Mouse (Mus musculus): ENCODE data around the gene Dlg2.
A peak's percentile ranks its signal among the peaks of the same experiment; 100 is the strongest.

The Dlg2 gene

DNA sequence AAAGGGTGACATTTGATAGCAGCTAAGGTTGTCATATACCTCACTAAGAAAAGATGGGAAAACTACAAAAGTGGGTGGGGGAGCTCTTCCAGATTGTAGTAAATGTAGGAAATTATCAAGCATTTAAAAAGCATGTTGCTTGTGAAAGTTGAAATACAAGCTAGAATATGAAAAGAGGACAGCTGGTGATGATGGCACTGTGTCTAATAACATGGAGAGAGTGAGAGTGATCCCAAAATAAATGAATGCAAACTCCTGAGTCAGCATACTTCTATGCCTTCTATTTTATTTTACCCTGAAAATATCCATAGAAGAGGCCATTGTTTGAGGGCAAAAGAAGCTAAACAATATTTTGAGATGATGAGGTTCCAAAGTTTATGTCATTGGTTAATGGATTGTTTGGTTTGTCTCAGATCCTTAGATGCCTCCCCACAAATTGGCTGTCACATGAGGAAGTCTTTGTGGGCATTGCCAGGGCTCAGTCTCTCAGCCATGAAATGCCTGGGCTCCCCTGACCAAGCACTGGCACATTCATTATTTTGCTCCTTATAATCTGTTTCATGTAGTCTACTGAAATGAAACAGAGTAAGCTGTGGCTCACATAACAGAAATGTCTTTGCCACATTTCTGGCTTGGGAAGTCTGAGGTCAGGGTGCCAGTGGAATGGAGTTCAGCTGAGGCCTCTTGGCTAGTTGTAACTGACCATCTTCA, 1276.8 kb downstream of the Dlg2 start:
- DNase-seq (ENCODE audit: low spot score): no peak

DNA sequence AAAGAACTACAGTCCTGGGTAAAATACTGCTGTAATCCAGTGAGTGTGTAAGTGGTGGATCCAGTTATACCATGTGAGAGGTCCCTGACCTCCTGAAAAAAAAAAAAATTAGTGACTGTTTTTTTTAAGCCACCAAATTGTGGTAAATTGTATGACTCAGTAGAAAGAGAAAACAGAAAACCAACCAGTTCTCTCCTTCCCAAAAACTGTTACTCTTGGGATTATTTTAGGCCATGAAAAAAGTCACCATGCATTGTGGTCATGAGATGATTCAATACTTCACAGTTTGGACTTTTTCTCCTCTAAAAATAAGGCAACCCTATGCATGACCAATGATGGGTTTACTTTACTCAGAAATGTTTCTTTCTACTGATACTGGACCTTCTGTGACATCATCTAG, 1291.2 kb downstream of the Dlg2 start:
- no peak for DNase-seq (ENCODE audit: low spot score)

DNA sequence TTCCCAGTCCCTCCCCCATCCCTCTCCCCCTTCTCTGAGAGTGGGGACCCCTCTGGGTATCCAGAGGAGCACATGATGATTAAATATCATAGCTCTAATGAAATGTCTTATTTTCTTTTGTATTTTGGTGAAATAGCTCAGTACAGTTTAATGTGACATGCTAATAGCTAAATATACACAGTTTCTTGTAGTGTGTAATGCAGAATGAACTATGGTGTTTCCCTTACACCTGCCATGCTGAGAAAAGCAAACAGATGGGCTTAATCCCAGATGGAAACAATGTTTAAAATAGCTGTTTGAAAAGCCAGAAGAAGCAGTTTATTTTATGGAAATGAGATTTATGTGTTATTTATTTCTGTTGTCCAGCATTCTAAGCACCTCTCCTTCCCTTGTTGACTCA, 1302.2 kb downstream of the Dlg2 start:
- DNase-seq (ENCODE audit: low spot score): no peak

DNA sequence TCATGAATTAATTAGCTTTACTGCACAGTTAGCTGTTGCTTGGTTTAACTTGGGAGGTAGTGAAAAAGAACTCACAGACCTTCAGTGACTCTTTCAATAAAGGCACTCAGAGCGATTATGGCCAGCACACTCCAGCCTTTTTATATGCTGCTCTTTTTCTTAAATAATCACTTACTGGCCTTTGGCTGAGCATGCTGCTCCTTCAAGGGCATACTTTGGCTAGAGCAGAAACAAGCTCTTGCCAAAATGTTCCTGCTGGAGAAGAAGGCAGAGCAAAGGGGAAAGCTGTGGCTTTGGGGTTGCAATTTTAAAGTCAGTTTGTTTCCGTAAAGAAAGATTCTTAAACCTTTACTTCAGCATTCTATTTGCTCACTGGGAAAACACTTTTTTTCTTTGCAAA, 1308.1 kb downstream of the Dlg2 start:
- DNase-seq (ENCODE audit: low spot score): no peak

DNA sequence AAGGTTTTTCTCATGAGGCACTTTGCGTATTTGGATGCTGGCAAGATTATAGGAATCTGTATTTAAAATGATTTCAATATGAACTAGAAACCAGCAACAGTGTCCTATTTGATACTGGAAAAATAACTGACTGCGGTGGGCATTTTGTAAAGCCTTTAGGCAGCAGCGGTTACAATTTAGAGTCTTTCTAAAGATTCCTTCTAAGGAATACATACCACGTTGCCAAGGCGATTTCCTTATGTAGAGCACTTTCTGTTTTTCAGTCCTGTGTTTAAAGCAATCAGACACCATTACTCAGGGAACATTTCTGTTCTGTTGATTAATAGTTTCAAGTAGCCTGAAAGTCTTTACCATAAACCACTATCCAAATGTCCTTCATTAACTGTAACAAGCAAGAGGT, 1309.0 kb downstream of the Dlg2 start:
- DNase-seq (ENCODE audit: low spot score): no peak

DNA sequence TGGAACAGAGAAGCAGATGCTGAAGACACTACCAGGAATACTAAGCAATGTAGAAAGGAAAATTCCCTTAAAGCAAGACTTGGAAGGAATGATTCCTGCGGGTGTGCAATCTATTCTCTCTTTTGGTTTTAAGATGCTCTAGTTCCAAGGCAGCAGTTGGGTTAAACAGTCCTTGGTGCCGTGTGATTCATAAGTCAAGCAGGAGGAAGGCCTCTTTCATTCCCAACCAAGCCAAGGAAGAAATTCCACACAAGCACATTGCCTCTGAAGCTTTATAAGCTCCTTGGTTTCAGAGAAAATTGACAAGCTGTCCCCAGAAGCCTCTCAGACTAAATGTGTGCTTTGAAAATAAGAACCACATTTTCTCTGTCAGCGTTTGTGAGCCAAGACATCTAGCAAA, 1309.4 kb downstream of the Dlg2 start:
- DNase-seq (ENCODE audit: low spot score): no peak

DNA sequence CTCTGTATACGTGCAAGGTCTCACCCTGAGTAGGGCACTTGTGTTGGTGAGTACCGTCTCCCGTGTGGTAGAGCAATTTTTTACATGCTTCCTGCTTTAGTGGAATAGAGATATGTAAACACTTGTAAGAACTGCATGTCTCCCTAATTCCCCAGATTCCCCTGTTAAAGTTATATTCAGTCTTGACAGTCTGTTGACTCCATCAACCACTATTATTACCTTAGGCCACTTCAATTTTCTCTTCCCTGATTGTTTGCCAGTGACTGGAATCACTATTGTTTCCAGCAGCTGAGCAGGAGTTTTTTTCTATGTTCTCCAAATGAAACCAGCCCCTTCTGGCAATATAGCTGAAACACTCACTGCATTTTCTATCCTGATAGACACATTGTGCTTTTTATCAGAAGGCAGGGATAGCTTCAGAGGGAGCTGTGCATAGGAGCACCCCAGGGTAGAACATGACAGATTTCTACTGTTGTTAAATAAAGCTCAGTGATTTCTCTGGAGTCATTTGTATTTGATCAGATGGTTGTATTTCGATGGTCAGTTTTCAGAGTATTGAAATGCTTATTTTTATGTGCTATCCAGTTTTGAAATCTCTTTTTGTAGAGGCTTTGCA, 1314.6 kb downstream of the Dlg2 start:
- no peak for DNase-seq (ENCODE audit: low spot score)

DNA sequence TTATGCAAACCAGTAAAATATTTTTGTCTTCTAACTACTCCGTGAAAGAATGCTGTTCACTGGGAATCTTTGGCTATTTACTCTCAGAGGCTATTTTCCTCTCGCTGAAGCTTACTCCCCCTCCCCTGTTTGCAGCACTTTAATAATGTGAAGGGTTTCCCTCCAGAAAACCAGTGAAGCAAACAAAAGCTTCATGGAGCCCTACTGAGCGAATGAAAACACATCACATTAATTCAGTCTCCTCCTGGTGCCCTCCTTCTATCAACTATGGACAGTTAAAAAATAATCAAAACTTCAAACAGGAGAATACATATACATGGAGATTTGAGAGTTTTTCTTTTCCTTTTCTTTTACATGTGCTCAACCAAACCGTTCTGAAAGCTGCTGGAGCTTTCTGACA, 1330.2 kb downstream of the Dlg2 start:
- no peak for DNase-seq (ENCODE audit: low spot score)

DNA sequence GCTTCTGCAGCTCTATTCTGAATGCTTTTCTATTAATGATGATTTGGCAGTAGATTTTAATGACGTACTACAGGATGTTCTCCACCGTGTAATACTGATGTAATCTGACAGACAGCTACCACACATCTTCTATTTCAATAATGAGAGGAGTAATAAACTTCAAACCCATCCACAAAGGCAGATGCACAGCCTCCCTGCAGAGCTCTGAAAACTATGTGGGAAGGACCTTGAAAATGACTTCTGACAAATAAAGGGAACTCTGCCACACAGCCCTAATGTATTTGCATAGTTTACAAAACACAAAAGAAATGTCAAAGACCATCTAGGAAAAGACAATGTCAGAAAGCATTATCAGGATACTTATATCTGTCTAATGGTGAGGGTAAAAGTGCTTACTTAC, 1334.3 kb downstream of the Dlg2 start:
- DNase-seq (ENCODE audit: low spot score): no peak

DNA sequence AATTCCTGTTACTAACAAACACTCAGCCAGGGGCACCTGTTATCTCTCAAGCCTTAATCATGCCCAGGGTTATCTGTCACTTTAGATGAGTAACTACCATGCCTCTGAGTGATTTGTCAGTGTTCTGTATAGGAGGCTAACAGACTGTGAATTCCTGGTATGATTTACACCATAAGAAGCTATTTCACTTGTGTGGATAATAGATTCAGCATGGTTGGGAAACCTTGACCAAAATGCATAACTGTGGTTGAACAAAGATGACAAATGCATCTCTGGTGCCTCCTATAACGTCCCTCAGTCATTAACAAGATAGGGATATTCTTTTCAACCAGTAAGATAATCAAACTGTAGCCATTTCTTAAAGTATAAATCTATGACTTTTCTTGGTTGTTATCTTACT, 1341.5 kb downstream of the Dlg2 start:
- DNase-seq (ENCODE audit: low spot score): no peak

DNA sequence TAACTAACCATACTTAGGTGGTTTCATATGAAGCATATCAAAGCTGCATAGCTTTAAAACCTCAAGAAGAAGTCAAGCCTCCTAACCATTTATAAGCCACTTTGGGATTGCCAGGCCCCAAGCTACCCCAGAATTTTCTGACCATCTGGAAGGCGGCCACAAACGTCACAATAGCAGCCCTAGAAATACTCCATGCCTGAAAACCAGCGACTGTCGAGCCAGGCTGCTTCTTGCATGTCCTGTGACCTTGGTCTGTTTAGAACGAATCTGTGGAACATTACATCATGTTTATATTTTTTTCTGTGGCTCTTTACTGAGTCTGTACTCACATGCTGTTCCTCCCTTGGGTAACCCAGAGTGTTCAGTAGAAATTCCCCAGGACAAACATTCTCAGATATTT, 1355.7 kb downstream of the Dlg2 start:
- no peak for DNase-seq (ENCODE audit: low spot score)

DNA sequence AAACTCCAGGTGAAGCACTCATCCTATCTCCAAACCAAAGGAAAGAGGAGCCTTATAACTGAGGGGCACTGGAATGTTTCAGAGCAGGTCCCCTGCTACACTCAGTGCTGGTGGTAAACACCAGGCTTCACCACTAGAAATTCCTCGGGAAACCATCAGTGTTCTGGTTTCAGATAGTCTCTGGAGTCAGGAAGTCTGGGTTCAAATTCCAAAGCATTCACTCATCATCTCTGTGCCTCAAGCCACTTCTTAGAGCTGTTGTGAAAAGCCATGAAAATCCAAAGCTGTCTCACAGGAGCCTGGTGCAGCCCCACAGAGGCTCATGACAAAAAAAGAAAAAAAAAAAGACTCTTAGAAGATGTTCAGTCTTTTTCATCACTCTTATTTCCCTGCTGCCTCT, 1369.3 kb downstream of the Dlg2 start:
- no peak for DNase-seq (ENCODE audit: low spot score)

DNA sequence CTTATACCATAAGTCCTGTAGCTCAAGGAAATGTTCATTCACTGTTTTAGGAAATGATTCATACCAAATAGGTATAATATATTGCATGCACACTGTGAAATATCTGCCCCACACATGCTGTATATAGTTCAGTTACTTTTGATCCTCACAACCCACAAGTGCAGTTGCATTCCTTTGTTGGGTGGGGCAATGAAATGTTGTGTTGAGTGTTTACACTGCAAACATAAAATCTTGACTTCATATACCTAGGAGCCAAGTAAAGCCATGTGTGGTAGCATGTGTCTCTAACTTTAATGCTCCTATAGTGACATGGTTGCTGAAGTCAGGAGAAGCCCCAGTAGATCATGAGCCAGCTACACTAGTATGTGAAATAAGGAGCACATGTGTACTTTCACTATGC, 1372.9 kb downstream of the Dlg2 start:
- DNase-seq (ENCODE audit: low spot score): no peak

DNA sequence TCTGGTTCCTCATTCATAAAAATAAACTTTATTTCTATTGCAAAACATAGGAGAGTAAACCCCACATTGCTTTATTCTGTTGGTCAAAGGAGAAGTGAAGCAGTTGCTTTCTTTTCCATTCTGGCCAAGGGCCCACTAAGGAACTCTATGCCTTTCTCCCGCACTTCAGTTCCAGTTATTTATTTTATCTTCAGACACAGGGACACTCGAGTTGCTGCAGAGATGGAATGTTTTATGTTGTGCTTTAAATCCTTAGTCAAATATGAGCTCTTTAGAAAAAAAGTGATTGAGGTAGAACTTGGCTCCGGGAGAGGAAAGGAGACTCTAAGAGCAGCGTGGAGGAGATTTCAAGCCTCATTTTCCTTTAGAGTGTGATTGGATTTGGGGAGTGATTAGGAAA, 1377.2 kb downstream of the Dlg2 start:
- no peak for DNase-seq (ENCODE audit: low spot score)

DNA sequence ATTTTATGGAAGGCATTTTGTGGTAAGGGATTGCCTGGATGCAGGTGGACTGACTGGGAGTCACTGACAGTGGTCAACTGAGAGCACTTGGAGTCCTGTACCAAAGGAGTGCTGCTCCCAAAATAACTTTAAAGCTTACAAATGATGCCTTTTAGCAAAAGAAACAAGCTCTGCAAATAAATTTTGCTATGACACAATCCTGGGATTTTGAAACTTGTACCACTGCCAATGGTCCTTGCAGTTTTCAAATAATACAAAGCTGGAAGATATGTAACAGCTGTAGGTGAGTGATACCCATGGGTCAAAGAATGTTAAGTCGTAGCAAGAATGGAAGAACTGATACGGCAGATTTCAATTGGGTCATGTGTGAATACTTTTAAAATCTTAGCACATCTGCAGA, 1380.5 kb downstream of the Dlg2 start:
- no peak for DNase-seq (ENCODE audit: low spot score)

DNA sequence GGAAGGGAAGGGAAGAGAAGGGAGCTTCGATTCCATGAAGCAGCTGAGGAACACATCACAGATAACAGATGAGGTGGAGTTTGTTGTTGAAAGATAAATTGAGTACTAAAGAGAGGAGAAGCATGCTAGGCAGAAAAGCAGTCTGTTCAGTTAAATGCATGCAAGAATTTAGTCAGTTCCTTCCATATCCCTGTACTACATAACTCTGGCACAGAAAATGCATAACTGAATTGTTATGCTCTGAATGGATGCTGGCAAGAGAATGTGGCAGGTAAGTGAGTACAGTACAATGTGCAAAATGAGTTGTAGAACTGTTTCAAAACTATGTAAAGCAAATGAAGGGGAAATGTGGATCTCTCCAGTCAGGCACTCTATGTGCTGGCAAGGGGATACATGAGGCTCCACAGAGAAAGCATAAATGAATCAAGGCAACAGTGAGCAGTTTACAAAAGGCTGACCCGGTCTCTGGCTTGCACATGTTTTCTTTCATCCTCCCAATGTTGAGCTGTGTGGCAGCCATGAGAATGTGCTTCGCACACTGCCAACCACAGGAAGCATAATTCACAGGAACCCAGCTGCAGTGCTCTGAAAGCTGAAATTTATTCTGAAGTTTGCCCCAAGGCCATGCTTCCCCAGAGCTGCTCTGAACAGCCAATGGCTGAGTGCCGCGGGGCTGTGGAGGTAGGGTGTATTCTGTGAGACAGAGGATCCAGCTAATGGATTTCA, 1386.5 kb downstream of the Dlg2 start:
- no peak for DNase-seq (ENCODE audit: low spot score)

DNA sequence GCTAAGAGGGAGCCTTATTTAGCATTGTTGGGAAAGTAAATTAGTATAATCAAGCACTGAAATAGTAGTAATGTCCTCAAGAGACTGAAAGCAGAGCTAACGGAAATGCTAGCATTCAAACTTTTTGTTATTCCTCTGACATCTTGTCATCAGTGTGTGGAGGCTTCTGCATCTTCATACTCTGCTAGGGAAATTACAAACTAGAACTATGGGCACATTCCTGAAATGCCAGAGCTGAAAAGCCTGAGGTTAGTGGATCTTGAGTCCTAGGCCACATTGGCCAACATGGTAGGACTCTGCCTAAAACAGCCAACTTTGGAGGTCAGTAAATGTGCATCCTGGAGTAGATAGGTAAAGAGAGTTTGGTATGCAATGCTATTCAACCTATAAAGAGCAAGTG, 1392.4 kb downstream of the Dlg2 start:
- no peak for DNase-seq (ENCODE audit: low spot score)

DNA sequence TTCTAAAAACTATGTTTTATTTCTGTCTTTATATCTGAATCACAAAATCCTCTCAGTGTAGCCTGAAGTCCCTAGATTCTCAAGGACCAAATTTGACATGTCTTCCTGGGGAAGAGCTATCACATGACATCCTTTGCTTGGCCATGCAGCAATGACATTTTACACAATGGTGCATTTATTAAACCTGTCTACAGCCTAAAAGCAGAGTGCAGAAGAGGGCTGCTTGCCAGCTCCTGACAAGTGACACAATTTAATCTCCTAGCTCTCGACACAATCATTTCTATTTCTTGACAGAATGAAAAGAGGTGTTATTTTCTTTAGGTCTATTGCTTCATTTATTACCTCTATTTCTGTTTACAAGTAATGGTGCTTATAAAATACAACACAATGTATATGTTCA, 1400.4 kb downstream of the Dlg2 start:
- no peak for DNase-seq (ENCODE audit: low spot score)

DNA sequence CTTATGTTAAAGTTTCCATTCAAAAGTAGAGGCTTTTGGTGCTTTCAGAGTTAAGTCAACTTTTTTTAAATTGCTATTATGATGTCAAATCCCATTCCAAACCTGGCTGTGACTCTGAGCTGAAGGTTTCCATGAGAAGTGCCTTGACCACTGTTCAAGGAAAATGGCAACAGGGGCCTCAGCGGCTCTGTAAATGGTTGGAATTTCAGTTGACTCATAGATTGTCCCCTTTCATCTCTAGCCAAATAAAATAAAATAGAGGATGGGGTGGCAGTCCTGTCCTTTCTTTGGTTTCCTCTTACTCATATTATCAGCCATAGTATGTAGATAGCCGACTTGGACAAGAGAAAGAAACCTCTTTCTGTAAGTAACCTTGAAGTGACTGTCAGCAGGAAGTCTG, 1401.3 kb downstream of the Dlg2 start:
- DNase-seq (ENCODE audit: low spot score): no peak

DNA sequence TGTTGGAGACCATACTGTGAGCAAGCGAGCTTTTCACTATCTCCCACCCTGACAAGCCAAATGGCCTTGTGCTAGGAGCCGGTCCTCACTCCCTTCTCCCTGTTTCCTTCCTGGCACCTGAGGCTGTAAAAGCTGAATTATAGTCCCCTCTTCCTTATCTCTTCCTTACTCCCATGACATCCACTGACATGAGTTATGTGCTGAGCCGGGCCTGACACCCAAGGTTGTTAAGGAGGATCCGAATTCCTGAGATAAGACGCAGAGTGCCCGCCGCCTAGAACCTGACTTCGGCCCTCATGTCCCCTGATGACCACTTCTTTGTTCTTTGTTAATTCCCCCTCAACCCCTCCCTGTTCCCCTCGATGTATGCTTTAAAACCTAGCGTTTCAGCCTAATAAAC, 1409.9 kb downstream of the Dlg2 start:
- DNase-seq (ENCODE audit: low spot score): no peak

DNA sequence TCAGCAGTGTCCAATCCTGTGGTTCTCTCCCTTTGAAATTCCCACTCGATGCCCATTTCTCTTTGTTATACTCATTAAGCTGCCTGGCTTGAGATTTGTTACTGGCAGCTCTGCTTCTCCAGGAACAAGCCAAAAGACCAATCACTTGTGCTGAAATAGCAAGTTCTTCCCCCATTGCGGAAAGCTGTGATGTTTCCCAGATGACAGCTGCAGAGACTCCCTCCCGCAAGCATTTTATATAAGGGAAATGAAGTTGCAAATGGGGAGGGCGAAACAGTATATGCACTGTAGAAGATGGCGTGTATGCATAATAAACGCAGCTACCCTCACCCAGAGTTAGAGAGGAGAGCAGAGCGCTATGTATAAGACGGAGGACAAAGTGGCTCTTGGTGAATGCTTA, 1417.5 kb downstream of the Dlg2 start:
- DNase-seq (ENCODE audit: low spot score): peak; percentile 30

DNA sequence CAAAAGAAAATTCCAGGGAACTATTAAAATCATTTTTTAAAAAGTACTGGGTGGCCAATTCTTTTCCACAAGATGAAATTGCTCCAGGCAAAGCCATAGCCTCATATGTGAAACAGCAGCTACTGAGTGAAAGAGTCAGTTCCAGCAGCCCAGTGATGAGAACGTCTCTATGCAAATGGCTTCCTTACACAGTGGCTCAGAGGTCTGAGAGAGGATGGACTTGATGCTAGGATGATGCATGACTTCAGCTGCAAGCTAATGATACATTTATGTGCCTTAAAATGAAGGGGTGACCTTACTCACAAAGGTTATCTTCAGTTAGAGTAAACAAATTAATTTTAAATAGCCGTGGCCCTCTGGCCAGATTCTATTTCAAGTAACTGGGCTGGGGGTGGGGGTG, 1420.5 kb downstream of the Dlg2 start:
- DNase-seq (ENCODE audit: low spot score): no peak

DNA sequence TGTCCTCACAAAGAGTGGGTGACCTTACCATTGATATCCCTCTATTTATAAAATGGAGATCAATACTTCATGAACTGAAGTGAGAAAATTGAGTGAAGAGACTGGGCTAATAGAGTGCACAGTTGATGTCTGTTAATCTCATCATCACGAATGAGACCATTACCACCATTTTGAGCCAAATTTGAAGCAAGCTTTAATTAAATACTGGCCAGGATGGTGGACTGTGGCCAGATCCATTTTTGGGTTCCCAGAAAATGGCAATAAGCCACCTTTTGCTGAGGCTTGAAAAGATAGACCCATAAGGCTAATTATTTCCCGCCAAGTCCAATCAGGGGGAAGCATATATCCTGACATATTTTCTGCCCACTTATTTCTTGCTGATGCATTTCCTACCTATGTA, 1421.0 kb downstream of the Dlg2 start:
- no peak for DNase-seq (ENCODE audit: low spot score)

DNA sequence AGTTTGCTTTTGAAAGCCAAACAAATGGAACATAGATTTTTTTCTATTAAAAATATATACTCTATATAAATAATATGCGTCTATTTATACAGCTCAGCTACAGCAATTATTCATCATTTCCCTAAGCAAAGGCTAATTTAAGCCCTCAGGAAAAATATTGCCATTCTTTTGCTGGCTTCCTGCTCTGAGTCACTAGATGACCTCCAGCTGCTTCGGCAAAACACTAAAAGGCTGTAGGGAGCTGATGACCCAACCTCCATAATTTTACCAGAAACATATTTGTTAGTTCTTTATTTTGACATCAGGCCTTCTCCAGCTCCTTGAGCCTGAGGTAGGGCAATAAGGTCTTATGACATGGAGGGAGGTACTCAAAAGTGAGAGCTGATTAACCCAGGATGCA, 1426.0 kb downstream of the Dlg2 start:
- DNase-seq (ENCODE audit: low spot score): no peak
